Mouse (Mus musculus) lung, postnatal 10 days (tissue): Measurements from ENCODE around the gene Cpb2.

Source experiments
- DNase-seq: peaks from one replicate; pipeline ENCODE4 v3.0.0; 2021

The Cpb2 gene

DNA sequence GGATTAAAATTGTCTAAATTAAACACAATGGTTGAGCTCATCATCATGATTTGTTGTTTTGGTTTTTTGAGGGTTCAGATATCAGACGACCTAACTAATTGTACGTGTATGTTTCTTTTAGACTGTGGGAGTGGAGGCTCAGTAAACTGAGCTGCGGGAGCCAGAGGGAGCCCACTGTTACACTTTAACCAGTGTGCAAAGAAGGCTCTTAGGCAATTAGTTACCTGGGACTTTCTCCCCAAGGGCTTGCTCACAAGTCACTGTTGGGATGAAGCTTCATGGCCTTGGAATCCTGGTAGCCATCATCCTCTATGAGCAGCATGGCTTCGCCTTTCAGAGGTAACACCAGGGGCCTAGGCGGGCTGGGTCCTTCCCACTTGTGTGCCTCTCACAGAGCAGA lies at the start of gene Cpb2:
TSS of gene Cpb2 (plus strand) at position 201 of the 400 bp plus-strand sequence.
- DNase-seq: no peak

DNA sequence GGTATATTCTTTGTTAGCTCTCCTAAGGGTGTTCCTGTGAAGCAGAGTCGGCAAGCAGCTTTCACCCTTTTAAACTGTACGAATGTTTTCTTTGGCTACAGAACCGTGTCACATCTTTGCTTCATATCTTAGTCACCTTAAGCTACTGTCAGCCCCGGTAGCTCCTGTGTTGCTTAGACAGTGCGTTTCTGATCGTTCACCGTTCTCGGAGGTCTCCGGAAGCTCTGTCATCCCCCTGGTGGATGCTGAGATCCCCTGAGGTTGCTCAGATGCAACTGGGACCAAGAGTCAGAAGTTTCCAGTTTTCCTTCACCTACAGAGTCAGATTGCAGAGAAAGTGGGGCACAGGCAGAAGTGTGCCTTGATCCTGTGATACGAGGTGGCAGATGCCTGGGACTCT lies 49.7 kb upstream of the Cpb2 start:
- DNase-seq: no peak

DNA sequence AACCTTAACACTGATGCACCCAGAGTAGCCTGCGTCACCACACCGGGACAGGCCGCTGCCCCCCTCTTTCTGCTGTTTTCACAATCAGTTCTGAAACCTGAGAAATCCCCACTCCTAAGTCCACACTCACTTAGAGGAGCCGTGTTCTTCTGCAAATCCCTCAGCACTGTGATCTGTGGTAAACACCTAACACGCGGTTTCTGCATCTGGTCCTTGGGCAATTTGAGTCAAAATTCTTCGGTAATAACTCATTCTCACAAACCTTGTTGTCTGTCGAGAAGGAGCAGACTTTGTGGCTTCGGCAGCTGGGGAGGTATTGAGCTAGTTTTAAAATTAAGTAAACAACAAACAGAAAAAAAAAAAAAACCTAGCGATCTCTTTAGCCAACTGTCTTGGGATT lies 49.2 kb upstream of the Cpb2 start:
- no peak for DNase-seq

- no peak for DNase-seq
Observed at GRCm38 (mm10) chr14:75195530-75195929, 46.6 kb upstream of the Cpb2 start.

- DNase-seq: peak; percentile 73
Observed at GRCm38 (mm10) chr14:75197027-75197426, 45.1 kb upstream of the Cpb2 start.

DNA sequence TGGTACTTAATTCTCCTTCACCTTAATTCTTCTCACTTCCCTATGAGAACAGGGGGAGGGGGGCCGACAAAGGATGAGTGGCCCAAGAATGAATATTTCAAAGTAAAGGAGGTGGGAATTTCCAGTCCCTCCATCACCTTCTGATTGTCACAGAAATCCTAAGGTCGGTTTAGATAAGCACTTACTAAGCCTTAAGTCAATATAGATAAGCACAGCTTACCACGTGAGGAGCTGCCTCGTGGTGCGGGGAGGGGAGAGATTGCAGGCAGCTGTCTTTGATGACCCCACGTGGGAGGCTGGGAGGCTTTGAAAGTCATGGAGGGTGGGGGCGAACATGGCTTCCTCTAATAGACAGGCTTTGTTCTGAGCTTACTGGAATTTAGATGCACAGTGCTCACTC lies 44.4 kb upstream of the Cpb2 start:
- no peak for DNase-seq

DNA sequence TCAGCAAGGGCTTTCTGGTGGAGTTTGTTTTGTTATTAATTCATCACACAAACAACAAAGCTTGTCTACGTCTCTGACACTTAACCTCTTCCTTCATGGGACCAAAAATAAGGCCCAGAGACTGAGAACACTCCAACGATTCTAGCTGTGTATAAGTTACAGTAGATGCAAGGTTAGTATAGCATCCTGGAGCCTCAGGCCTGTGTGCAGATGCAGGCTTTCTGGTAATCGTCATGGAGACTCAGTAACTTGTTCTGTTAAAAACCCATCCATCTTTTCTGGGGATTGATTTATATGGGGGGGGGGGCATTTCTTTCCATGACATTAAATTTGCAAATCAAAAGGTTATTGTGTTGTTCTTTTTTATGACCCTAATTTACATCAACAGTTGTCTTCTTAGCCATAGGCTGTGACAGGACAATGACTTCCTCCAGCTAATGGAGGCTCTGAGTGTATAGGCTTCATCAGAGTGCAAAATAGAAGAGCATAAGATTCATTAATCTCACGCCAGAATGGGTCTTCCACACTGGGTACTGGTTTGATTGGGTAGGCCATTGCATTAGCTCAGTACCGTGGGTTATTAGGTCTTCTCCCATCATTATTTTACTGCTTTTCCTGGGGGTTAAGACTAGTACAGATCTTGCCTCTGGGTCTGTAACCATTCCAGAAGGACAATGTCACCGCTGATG lies 36.6 kb upstream of the Cpb2 start:
- no peak for DNase-seq

GRCm38 (mm10) chr14:75206307-75206706 lies 35.8 kb upstream of the Cpb2 start:
- no peak for DNase-seq

DNA sequence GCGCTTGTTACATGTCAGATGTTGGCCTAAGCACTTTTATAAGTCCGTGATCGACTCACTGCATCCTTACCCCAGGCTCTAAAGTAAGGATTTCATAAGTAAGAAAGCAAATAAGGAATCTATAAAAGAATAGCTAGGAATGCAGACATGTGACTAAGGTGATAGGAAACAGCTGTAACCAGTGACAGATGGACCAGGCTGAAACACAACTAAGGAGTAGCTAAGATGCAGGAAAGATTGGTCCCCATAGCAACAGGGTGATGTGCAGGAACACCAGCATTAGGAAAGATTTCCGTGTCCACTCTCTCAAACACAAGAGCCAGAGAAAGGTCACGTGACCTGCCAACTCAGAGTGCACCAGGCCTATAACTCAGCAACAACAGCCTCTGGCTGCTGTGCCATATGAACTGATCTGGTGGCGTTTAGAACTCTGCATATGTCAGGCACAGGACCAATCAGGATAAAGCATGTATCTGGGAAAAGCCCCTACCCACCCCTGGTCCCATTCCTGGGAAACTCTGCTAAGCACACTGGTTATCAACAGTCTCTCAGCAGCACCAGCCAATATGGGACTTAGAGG lies 33.4 kb upstream of the Cpb2 start:
- DNase-seq: no peak

- no peak for DNase-seq
Observed at GRCm38 (mm10) chr14:75213752-75214151, 28.3 kb upstream of the Cpb2 start.

DNA sequence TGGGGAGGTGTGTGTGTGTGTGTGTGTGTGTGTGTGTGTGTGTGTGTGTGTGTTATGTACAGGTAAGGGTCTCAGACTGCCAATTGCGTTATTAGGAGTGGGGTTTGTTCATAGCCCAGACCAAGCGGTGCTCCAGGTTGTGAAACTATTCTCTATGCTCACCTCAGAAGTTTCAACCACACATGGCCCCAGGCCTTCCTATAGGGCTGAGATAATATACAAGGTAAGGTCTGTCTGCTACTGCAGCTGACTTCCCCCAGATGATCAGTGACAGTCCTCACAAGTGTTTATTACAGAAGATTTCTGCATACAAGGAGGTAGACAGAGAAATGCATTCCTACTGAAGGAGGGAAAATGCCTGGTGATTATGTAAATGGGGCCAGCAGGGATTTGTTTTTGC lies 23.2 kb upstream of the Cpb2 start:
- DNase-seq: no peak

GRCm38 (mm10) chr14:75219250-75219913 lies 22.7 kb upstream of the Cpb2 start:
- DNase-seq: no peak

DNA sequence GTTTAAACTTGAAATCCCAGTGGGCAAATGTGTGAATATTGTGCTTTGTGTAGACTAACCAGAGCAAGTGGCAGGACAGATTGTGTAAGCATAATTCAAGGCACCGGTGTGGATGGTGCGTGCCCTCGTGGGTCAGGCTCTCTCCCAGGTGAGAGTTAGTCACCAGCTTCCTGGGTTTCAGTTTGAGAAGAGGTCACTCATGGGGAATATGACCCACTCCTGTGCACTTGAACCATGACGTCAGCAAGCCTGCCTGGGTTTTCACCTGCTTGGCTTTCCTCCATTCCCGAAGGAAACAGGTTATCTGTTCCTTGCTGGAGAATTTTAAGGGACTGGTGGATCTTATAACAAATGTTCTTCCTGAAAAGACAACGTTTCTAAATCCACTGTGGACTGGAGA lies 19.7 kb upstream of the Cpb2 start:
- DNase-seq: peak; percentile 6

DNA sequence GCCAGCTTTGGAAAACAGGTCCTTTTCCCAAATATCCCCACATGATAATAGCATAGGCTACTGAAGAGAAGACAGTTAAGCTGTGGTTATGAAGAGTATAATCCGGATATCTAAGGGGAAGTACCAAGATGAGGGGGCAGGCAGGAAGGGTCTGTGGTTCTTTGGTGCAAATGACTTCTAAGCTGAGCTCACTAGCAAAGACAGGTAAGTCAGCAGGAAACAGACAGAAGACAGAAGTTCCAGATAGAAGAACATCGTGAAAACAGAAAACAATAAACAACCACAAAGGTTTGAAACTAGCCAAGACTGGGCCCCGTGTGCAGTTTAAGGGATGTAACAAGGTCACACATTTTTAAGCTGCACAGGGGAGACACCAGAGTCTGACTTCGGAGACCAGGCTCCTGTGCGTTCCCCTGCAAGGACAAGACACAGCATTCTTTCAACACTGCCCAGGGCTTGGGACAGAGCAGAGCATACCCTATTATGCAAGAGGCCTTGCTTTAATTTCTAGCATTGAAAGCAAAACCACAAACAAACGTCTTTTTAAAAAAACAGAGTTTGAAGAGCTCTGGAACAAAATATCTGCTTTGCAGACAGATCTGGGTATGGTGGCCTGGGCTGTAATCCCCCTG lies 14.5 kb upstream of the Cpb2 start:
- no peak for DNase-seq

DNA sequence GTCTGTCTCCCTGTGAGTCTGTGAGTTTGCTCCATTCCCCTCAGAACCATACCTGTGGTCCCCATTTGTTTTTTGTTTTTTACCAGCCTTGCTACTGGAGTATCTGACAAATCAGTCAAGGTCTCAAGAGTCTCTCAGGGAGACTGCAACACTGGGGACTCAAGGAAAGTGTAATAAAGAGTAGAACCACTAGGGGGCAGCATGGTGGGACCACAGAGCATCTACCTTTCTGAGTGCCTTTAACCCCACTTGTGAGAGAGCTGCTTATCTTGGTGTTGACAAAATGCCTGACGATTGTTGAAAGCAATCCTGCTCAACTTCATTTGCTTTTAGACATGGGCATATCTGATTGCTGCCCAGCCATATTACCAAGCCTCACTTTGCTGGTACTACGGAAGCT lies 12.3 kb upstream of the Cpb2 start:
- peak; percentile 43 for DNase-seq

- DNase-seq: no peak
Observed at GRCm38 (mm10) chr14:75233070-75233469, 9.0 kb upstream of the Cpb2 start.

DNA sequence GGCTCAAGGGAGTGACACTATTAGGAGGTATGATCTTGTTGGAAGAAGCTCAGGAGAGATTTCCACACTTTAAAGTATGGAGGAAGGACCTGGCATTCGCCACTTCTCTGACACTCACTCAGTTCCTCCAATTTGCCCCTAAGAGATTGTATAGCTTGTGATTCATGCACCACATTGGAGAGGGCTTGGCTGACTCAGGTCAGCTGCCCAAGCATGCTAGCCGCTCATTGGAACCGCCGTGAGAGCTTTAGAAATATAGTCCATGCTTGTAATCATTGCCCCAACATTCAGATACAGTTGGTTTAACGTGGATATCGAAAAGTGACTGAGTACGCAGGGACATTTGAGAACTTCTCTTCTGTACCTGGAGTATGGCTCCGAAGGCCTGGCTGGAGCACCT lies 6.5 kb upstream of the Cpb2 start:
- DNase-seq: no peak

DNA sequence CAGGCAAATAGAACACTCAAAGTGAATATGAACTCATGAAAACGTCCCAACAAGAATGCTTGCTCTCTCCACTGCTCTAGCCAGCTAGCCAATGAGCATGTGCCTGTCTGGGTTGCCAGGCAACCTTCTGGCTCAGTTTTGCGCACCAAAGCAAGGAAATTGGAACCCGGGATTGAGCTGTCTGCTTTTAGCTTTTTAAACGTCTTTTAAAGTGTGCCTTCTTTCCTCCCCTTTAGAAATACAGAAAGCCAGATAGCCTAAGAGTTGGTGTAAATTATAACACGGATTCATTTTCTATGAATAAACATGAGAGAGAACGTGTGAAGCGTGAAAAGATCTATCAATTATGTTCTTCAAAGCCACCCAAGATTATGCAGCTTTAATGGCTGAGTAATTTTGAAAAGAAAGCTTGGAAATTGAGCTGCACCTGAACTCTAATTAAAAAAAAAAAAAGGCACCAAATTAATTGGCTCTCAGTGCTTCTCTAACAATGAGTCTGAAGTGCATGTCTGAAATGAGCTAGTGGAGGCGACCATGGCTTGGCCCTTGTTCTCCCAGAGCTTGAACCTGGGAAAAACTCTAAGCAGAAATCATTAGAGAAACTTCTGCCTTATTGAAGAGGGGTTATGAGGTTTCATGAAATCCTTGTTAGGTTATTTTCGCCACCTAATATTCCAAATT lies 6.0 kb upstream of the Cpb2 start:
- DNase-seq: no peak

GRCm38 (mm10) chr14:75236636-75237003 lies 5.5 kb upstream of the Cpb2 start:
- no peak for DNase-seq

GRCm38 (mm10) chr14:75237096-75237495 lies 5.0 kb upstream of the Cpb2 start:
- DNase-seq: no peak

GRCm38 (mm10) chr14:75238054-75238692 lies 3.9 kb upstream of the Cpb2 start:
- DNase-seq: no peak

GRCm38 (mm10) chr14:75246024-75247000 lies 4.2 kb downstream of the Cpb2 start:
- DNase-seq: no peak
